Mouse (Mus musculus) forebrain, embryonic 10.5 days (tissue): ENCODE measurements at regions not wholly inside any gene's neighbourhood (a gene's known extent, or its start where the extent isn't known, plus 50 kb on each side); places are given as distances from the start of the nearest gene placed in this dataset.
"Not testable (repeated sequence)": the region's sequence is repeated elsewhere in the genome, so short reads cannot be mapped to it uniquely, and the experiment has no call there.

Experiments
- DNase-seq: peaks from one replicate; pipeline ENCODE4 v3.0.0-alpha.2; 2017; ENCODE audit warnings: low spot score; ENCODE audit errors: extremely low spot score
- H3K27ac ChIP-seq: fragments of 300-500 bp; sonication (generic); 2 replicates; pipeline ENCODE4 v1.5.1; 2016; ENCODE audit warnings: mild to moderate bottlenecking
- H3K27me3 ChIP-seq: fragments of 300-500 bp; sonication (generic); 2 replicates; pipeline ENCODE4 v1.6.1; 2016; ENCODE audit warnings: mild to moderate bottlenecking; ENCODE audit not compliant: poor library complexity, severe bottlenecking
- H3K36me3 ChIP-seq: fragments of 300-500 bp; sonication (generic); replicated peaks from 2 replicates; pipeline ENCODE4 v1.6.1; 2016; ENCODE audit warnings: mild to moderate bottlenecking, moderate library complexity
- H3K4me1 ChIP-seq: fragments of 300-500 bp; sonication (generic); 2 replicates; pipeline ENCODE4 v1.6.1; 2016
- H3K4me3 ChIP-seq: fragments of 300-500 bp; sonication (generic); 2 replicates; pipeline ENCODE4 v1.5.1; 2016; ENCODE audit warnings: mild to moderate bottlenecking, moderate library complexity
- H3K9me3 ChIP-seq: fragments of 300-500 bp; sonication (generic); 2 replicates; pipeline ENCODE4 v1.6.1; 2016; ENCODE audit warnings: mild to moderate bottlenecking, moderate library complexity
- WGBS: fragments of 180-500 bp; shearing (Covaris S2); methylation state at CpG from one replicate; pipeline ENCODE4 v1.1.7; 2016; 5-methylcytosine and 5-hydroxymethylcytosine counted together

GRCm38 (mm10) chr9:43545081-43545565, 198.7 kb upstream of the Nectin1 start:
- H3K36me3 ChIP-seq: no peaks in the 10 kb centered on the region

GRCm38 (mm10) chr9:43548883-43549282, 194.9 kb upstream of the Nectin1 start:
- WGBS: 71% methylated on average over 4 of the region's 4 CpGs
- H3K36me3 ChIP-seq: no peaks in the 10 kb centered on the region
- DNase-seq: no peak
- H3K4me3 ChIP-seq: no peak overlapping the region
- H3K27ac ChIP-seq: no peak overlapping the region
- no peaks in the 10 kb centered on the region for H3K9me3 ChIP-seq
- peaks cover 14% of the 10 kb centered on the region for H3K4me1 ChIP-seq
- H3K27me3 ChIP-seq: peaks cover 7% of the 10 kb centered on the region; the same call in 1 of the 2 replicates

More at GRCm38 (mm10) chr9:43545081-43545565, 198.7 kb upstream of the Nectin1 start:
- Histone ChIP-seq H3K9me3 (no peaks in the 10 kb centered on the region), H3K27ac (peak overlapping the region; percentile 41; the same call in 1 of the 2 replicates), H3K4me3 (peak overlapping the region; percentile 2; the same call in 1 of the 2 replicates), H3K4me1 (peaks cover 14% of the 10 kb centered on the region), H3K27me3 (peaks cover 7% of the 10 kb centered on the region; the same call in 1 of the 2 replicates)
- 38% methylated on average over 15 of the region's 15 CpGs for WGBS
- peak; percentile 26 for DNase-seq

- H3K36me3 ChIP-seq: no peaks in the 10 kb centered on the region
- DNase-seq: no peak
- no peaks in the 10 kb centered on the region for H3K9me3 ChIP-seq
- H3K4me3 ChIP-seq: no peak overlapping the region
- 61% methylated on average over 7 of the region's 7 CpGs for WGBS
- peaks cover 7% of the 10 kb centered on the region; the same call in 1 of the 2 replicates for H3K27me3 ChIP-seq
- no peak overlapping the region for H3K27ac ChIP-seq
- peaks cover 14% of the 10 kb centered on the region for H3K4me1 ChIP-seq
Measured at GRCm38 (mm10) chr9:43549293-43549692, 194.5 kb upstream of the Nectin1 start.

GRCm38 (mm10) chr9:43552758-43553157, 191.0 kb upstream of the Nectin1 start:
- H3K4me3 ChIP-seq, H3K9me3 ChIP-seq, H3K4me1 ChIP-seq, H3K27me3 ChIP-seq, DNase-seq, H3K27ac ChIP-seq, H3K36me3 ChIP-seq: not testable (repeated sequence)
- WGBS: 97% methylated on average over 1 of the region's 1 CpGs

GRCm38 (mm10) chr9:43562016-43562415, 181.8 kb upstream of the Nectin1 start:
- no peak for DNase-seq
- H3K4me1 ChIP-seq: peaks cover 11% of the 10 kb centered on the region
- H3K36me3 ChIP-seq: no peaks in the 10 kb centered on the region
- no peak overlapping the region for H3K4me3 ChIP-seq
- no peak overlapping the region for H3K27ac ChIP-seq
- no peaks in the 10 kb centered on the region for H3K9me3 ChIP-seq
- H3K27me3 ChIP-seq: no peaks in the 10 kb centered on the region
- WGBS: 94% methylated on average over 6 of the region's 6 CpGs

GRCm38 (mm10) chr9:43564239-43564906, 179.4 kb upstream of the Nectin1 start:
- peaks cover 11% of the 10 kb centered on the region for H3K4me1 ChIP-seq
- H3K9me3 ChIP-seq: no peaks in the 10 kb centered on the region
- no peaks in the 10 kb centered on the region for H3K36me3 ChIP-seq
- H3K27ac ChIP-seq: no peak overlapping the region; the same call in 1 of the 2 replicates
- H3K4me3 ChIP-seq: no peak overlapping the region
- no peaks in the 10 kb centered on the region for H3K27me3 ChIP-seq
- WGBS: 81% methylated on average over 22 of the region's 22 CpGs
- no peak for DNase-seq

- H3K27me3 ChIP-seq: no peaks in the 10 kb centered on the region
- H3K4me3 ChIP-seq: no peak overlapping the region
- no peak overlapping the region for H3K27ac ChIP-seq
- H3K9me3 ChIP-seq: no peaks in the 10 kb centered on the region
- no peaks in the 10 kb centered on the region for H3K36me3 ChIP-seq
- no peak for DNase-seq
- 55% methylated on average over 4 of the region's 4 CpGs for WGBS
- peaks cover 11% of the 10 kb centered on the region for H3K4me1 ChIP-seq
Measured at GRCm38 (mm10) chr9:43568851-43569250, 174.9 kb upstream of the Nectin1 start.

- no peak overlapping the region for H3K4me3 ChIP-seq
- no peaks in the 10 kb centered on the region for H3K9me3 ChIP-seq
- DNase-seq: no peak
- H3K4me1 ChIP-seq: no peaks in the 10 kb centered on the region
- no peak overlapping the region for H3K27ac ChIP-seq
- 85% methylated on average over 6 of the region's 6 CpGs for WGBS
- H3K27me3 ChIP-seq: no peaks in the 10 kb centered on the region
- H3K36me3 ChIP-seq: no peaks in the 10 kb centered on the region
Measured at GRCm38 (mm10) chr9:43571086-43571485, 172.7 kb upstream of the Nectin1 start.

- Histone ChIP-seq H3K4me3 (no peak overlapping the region), H3K36me3 (no peaks in the 10 kb centered on the region), H3K9me3 (no peaks in the 10 kb centered on the region), H3K27ac (no peak overlapping the region), H3K4me1 (peaks cover 9% of the 10 kb centered on the region), H3K27me3 (0 out of 2 replicates have a peak, but pooled peaks cover 6% of the 10 kb centered on the region)
- 92% methylated on average over 6 of the region's 6 CpGs for WGBS
- no peak for DNase-seq
Measured at GRCm38 (mm10) chr9:43575659-43576058, 168.1 kb upstream of the Nectin1 start.

GRCm38 (mm10) chr9:43580653-43581052, 163.1 kb upstream of the Nectin1 start:
- H3K9me3 ChIP-seq: no peaks in the 10 kb centered on the region
- no peak for DNase-seq
- H3K4me1 ChIP-seq: peaks cover 15% of the 10 kb centered on the region
- H3K36me3 ChIP-seq: no peaks in the 10 kb centered on the region
- no peak overlapping the region; the same call in 1 of the 2 replicates for H3K27ac ChIP-seq
- 0 out of 2 replicates have a peak, but pooled peaks cover 6% of the 10 kb centered on the region for H3K27me3 ChIP-seq
- H3K4me3 ChIP-seq: no peak overlapping the region
- 31% methylated on average over 6 of the region's 6 CpGs for WGBS

- 71% methylated on average over 6 of the region's 6 CpGs for WGBS
Measured at GRCm38 (mm10) chr9:43585616-43586015, 158.2 kb upstream of the Nectin1 start.

GRCm38 (mm10) chr9:43593236-43593635, 150.5 kb upstream of the Nectin1 start:
- 75% methylated on average over 6 of the region's 6 CpGs for WGBS

More at GRCm38 (mm10) chr9:43585616-43586015, 158.2 kb upstream of the Nectin1 start:
- Histone ChIP-seq H3K4me1 (peaks cover 6% of the 10 kb centered on the region), H3K9me3 (no peaks in the 10 kb centered on the region), H3K36me3 (no peaks in the 10 kb centered on the region), H3K4me3 (no peak overlapping the region), H3K27ac (no peak overlapping the region), H3K27me3 (no peaks in the 10 kb centered on the region)
- no peak for DNase-seq

GRCm38 (mm10) chr9:43594814-43595213, 149.0 kb upstream of the Nectin1 start:
- H3K36me3 ChIP-seq: no peaks in the 10 kb centered on the region
- no peaks in the 10 kb centered on the region for H3K27me3 ChIP-seq
- WGBS: 82% methylated on average over 3 of the region's 3 CpGs
- no peaks in the 10 kb centered on the region for H3K9me3 ChIP-seq
- no peak for DNase-seq
- H3K4me3 ChIP-seq: no peak overlapping the region
- no peak overlapping the region for H3K27ac ChIP-seq
- no peaks in the 10 kb centered on the region for H3K4me1 ChIP-seq

More at GRCm38 (mm10) chr9:43593236-43593635, 150.5 kb upstream of the Nectin1 start:
- no peaks in the 10 kb centered on the region for H3K4me1 ChIP-seq
- H3K27me3 ChIP-seq: no peaks in the 10 kb centered on the region
- no peak for DNase-seq
- no peaks in the 10 kb centered on the region for H3K9me3 ChIP-seq
- no peaks in the 10 kb centered on the region for H3K36me3 ChIP-seq
- H3K4me3 ChIP-seq: no peak overlapping the region
- no peak overlapping the region for H3K27ac ChIP-seq
